Mouse (Mus musculus) testis, postnatal 10 days (tissue): Measurements from ENCODE around the gene Speg.

Source experiments
- DNase-seq: peaks from one replicate; pipeline ENCODE4 v3.0.0; 2021; ENCODE audit warnings: low spot score

The Speg gene

GRCm38 (mm10) chr1:75458789-75459684 lies 83.9 kb downstream of the Speg start:
- peak; percentile 60 for DNase-seq

GRCm38 (mm10) chr1:75460297-75460696 lies 85.2 kb downstream of the Speg start:
- no peak for DNase-seq

GRCm38 (mm10) chr1:75462636-75463035 lies 87.5 kb downstream of the Speg start:
- DNase-seq, result no peak

- no peak for DNase-seq
Observed at GRCm38 (mm10) chr1:75463652-75464204, 88.6 kb downstream of the Speg start.

GRCm38 (mm10) chr1:75467215-75467927 lies 92.3 kb downstream of the Speg start:
- DNase-seq, result peak; percentile 86

- peak; percentile 64 for DNase-seq
Observed at GRCm38 (mm10) chr1:75469287-75469825, 94.3 kb downstream of the Speg start.

GRCm38 (mm10) chr1:75476441-75476840 lies 101.3 kb downstream of the Speg start:
- DNase-seq, result no peak

GRCm38 (mm10) chr1:75477264-75477965 lies 102.3 kb downstream of the Speg start:
- DNase-seq, result peak; percentile 90

- no peak for DNase-seq
Observed at GRCm38 (mm10) chr1:75477966-75478290, 102.8 kb downstream of the Speg start.

GRCm38 (mm10) chr1:75478497-75478896 lies 103.4 kb downstream of the Speg start:
- DNase-seq, result no peak

GRCm38 (mm10) chr1:75478916-75479634 lies 104.0 kb downstream of the Speg start, which contains the start of the genes Chpf and Tmem198:
Gene Chpf (minus strand): TSS chr1:75479307.
Gene Tmem198 (plus strand): TSS chr1:75479532.
- DNase-seq, result peak; percentile 96

- no peak for DNase-seq
Observed at GRCm38 (mm10) chr1:75479635-75479989, 104.5 kb downstream of the Speg start.

GRCm38 (mm10) chr1:75480036-75480435 lies 104.9 kb downstream of the Speg start:
- no peak for DNase-seq

- DNase-seq, result no peak
Observed at GRCm38 (mm10) chr1:75480735-75481134, 105.6 kb downstream of the Speg start.
